Mouse (Mus musculus) small intestine, adult 2 months (tissue): ENCODE data around the gene Rtl5.

ENCODE experiments used
- CTCF ChIP-seq: fragments of 200-500 bp; IDR thresholded peaks from 2 replicates; pipeline ENCODE4 v1.5.1; 2012; ENCODE audit warnings: low read depth, mild to moderate bottlenecking, control low read depth, inconsistent platforms, low read length, moderate library complexity, mixed read lengths; ENCODE audit not compliant: insufficient replicate concordance, insufficient read length; ENCODE audit errors: extremely low read depth
- POLR2A ChIP-seq: fragments of 200-500 bp; IDR thresholded peaks from 2 replicates; pipeline ENCODE4 v1.6.1; 2012; ENCODE audit warnings: low read depth, mild to moderate bottlenecking, control low read depth, inconsistent platforms, low read length, moderate library complexity

- TF ChIP-seq CTCF = no peak
- TF ChIP-seq POLR2A = no peak
Measured at GRCm38 (mm10) chrX:102073605-102074325, 2.7 kb upstream of the Rtl5 start.
